Mouse (Mus musculus) thymus, adult 2 months (tissue): ENCODE measurements around the gene Syt16.

ENCODE experiments used
- CTCF ChIP-seq: fragments of 200-500 bp; IDR thresholded peaks from 2 replicates; pipeline ENCODE4 v1.5.1; 2012; ENCODE audit warnings: mild to moderate bottlenecking, control low read depth, low read length, moderate library complexity, borderline replicate concordance; ENCODE audit not compliant: control insufficient read depth, poor library complexity, insufficient read depth; ENCODE audit errors: extremely low read depth
- POLR2A ChIP-seq: fragments of 200-500 bp; IDR thresholded peaks from 2 replicates; pipeline ENCODE4 v1.6.1; 2012; ENCODE audit warnings: mild to moderate bottlenecking, low read length, control low read depth, moderate library complexity; ENCODE audit not compliant: control insufficient read depth, poor library complexity, insufficient read depth; ENCODE audit errors: extremely low read depth

GRCm38 (mm10) chr12:74068912-74069311 is 71.5 kb downstream of the Syt16 start:
- TF ChIP-seq CTCF (no peak), POLR2A (no peak)
